In genomic region chr7:73210078-73210477, GRCm38 (mm10) we compare ENCODE assay signal across 15 mouse cellular contexts.
DNase-seq lines count a peak whose midpoint lies in the region; ATAC-seq and TF ChIP-seq lines count a peak whose summit lies in the region.
"Had no signal": no experiment of that assay in that cellular context is flagged by ENCODE, and none has a peak within 500 bp of the region (broad histone marks: within the 10 kb centered on the region; RNA-seq: fewer than 3 reads in every experiment).

No protein-coding gene starts in this region.

- no peak overlapping the region for H3K4me2 ChIP-seq in forebrain, embryonic 16.5 days (ENCODE audit: low read length)
- H3K4me2 ChIP-seq in hindbrain, embryonic 16.5 days (ENCODE audit: low read length): no peak overlapping the region
- no peak overlapping the region for H3K4me2 ChIP-seq in neural tube, embryonic 13.5 days
- H3K4me2 ChIP-seq: embryonic facial prominence, embryonic 13.5 days; heart, embryonic 13.5 days had no signal

- H3K27me3 ChIP-seq in forebrain, embryonic 16.5 days (replicated peaks; ENCODE audit: control insufficient read depth, insufficient read depth, low read length): no peaks in the 10 kb centered on the region
- no peaks in the 10 kb centered on the region for H3K27me3 ChIP-seq in hindbrain, embryonic 16.5 days (replicated peaks; ENCODE audit: control insufficient read depth, insufficient read depth, low read length)
- no peaks in the 10 kb centered on the region for H3K27me3 ChIP-seq in neural tube, embryonic 13.5 days
- no peaks in the 10 kb centered on the region for H3K27me3 ChIP-seq in limb, embryonic 10.5 days (ENCODE audit: low read depth, poor library complexity, severe bottlenecking)
- H3K27me3 ChIP-seq: embryonic facial prominence, embryonic 13.5 days; heart, embryonic 13.5 days had no signal

- H3K9ac ChIP-seq in forebrain, embryonic 16.5 days (replicated peaks; ENCODE audit: low read depth, low read length): no peak overlapping the region
- no peak overlapping the region for H3K9ac ChIP-seq in hindbrain, embryonic 16.5 days (ENCODE audit: low read depth, low read length)
- H3K9ac ChIP-seq in neural tube, embryonic 13.5 days: no peak overlapping the region
- H3K9ac ChIP-seq: embryonic facial prominence, embryonic 13.5 days; heart, embryonic 13.5 days; liver, embryonic 14.5 days had no signal

- no peak overlapping the region for H3K4me3 ChIP-seq in layer of hippocampus, adult 2 months
- H3K4me3 ChIP-seq in forebrain, embryonic 16.5 days (replicated peaks; ENCODE audit: low read length): no peak overlapping the region
- H3K4me3 ChIP-seq in hindbrain, embryonic 16.5 days (ENCODE audit: low read length): no peak overlapping the region
- no peak overlapping the region for H3K4me3 ChIP-seq in neural tube, embryonic 13.5 days
- no peak overlapping the region for H3K4me3 ChIP-seq in limb, embryonic 10.5 days
- H3K4me3 ChIP-seq: embryonic facial prominence, embryonic 13.5 days; heart, embryonic 13.5 days had no signal

- WGBS in forebrain, embryonic 16.5 days: 15% methylated on average over 7 of the region's 7 CpGs
- 42% methylated on average over 7 of the region's 7 CpGs for WGBS in hindbrain, embryonic 16.5 days
- WGBS in neural tube, embryonic 13.5 days: 49% methylated on average over 7 of the region's 7 CpGs
- WGBS in limb, embryonic 10.5 days: 84% methylated on average over 7 of the region's 7 CpGs

- H3K4me1 ChIP-seq in forebrain, embryonic 16.5 days (replicated peaks; ENCODE audit: control insufficient read depth, insufficient read depth, low read length): peaks cover 37% of the 10 kb centered on the region
- peaks cover 20% of the 10 kb centered on the region for H3K4me1 ChIP-seq in hindbrain, embryonic 16.5 days (ENCODE audit: control insufficient read depth, insufficient read depth, low read depth, low read length)
- H3K4me1 ChIP-seq in neural tube, embryonic 13.5 days (replicated peaks): peaks cover 45% of the 10 kb centered on the region
- peaks cover 29% of the 10 kb centered on the region for H3K4me1 ChIP-seq in limb, embryonic 10.5 days

- peak overlapping the region; percentile 75; the same call in 1 of the 2 replicates for H3K27ac ChIP-seq in layer of hippocampus, adult 2 months
- peak overlapping the region; percentile 75; the same call in 1 of the 2 replicates for H3K27ac ChIP-seq in forebrain, embryonic 16.5 days (ENCODE audit: low read length)
- H3K27ac ChIP-seq in hindbrain, embryonic 16.5 days (ENCODE audit: low read depth, low read length): peak overlapping the region; percentile 76
- H3K27ac ChIP-seq in neural tube, embryonic 13.5 days (replicated peaks): peak overlapping the region; percentile 74
- no peak overlapping the region for H3K27ac ChIP-seq in limb, embryonic 10.5 days
- H3K27ac ChIP-seq: embryonic facial prominence, embryonic 13.5 days; heart, embryonic 13.5 days; liver, embryonic 14.5 days had no signal

- no peaks in the 10 kb centered on the region for H3K9me3 ChIP-seq in forebrain, embryonic 16.5 days (ENCODE audit: control insufficient read depth, low read length)
- no peaks in the 10 kb centered on the region for H3K9me3 ChIP-seq in hindbrain, embryonic 16.5 days (ENCODE audit: control insufficient read depth, low read length)
- H3K9me3 ChIP-seq in neural tube, embryonic 13.5 days: no peaks in the 10 kb centered on the region
- no peaks in the 10 kb centered on the region for H3K9me3 ChIP-seq in limb, embryonic 10.5 days (replicated peaks)
- H3K9me3 ChIP-seq: embryonic facial prominence, embryonic 13.5 days; heart, embryonic 13.5 days had no signal

- no peak for TF ChIP-seq CTCF in layer of hippocampus, adult 2 months (conservative IDR thresholded peaks at IDR 0.05)

- no peak for DNase-seq in layer of hippocampus, adult 2 months (ENCODE audit: low spot score in 2 of 2)
- no peak for DNase-seq in layer of hippocampus, adult 8-10 months (ENCODE audit: low spot score in 2 of 2)
- DNase-seq in frontal cortex, adult 2 months (ENCODE audit: extremely low spot score in 1 of 2, low spot score in 1 of 2): no peak
- DNase-seq in limb, embryonic 10.5 days (ENCODE audit: low spot score): no peak
- DNase-seq in thymus, postnatal 25 days: no peak
- DNase-seq: kidney, adult 8-10 months; lung, postnatal 14 days; right cerebral cortex, postnatal 14 days; thymus, postnatal 36 days had no signal

- ATAC-seq in forebrain, embryonic 16.5 days: peak; percentile 20; the same call in 1 of the 2 replicates
- 0 out of 2 replicates have a peak, but pooled peaks have one; percentile 7 for ATAC-seq in hindbrain, embryonic 16.5 days
- no peak; the same call in 1 of the 2 replicates for ATAC-seq in neural tube, embryonic 13.5 days (ENCODE audit: low read depth)

- H3K36me3 ChIP-seq in forebrain, embryonic 16.5 days (ENCODE audit: control insufficient read depth, insufficient read depth): no peaks in the 10 kb centered on the region
- H3K36me3 ChIP-seq in hindbrain, embryonic 16.5 days (ENCODE audit: control insufficient read depth, insufficient read depth, low read length): no peaks in the 10 kb centered on the region
- no peaks in the 10 kb centered on the region for H3K36me3 ChIP-seq in neural tube, embryonic 13.5 days
- H3K36me3 ChIP-seq in limb, embryonic 10.5 days: no peaks in the 10 kb centered on the region
- H3K36me3 ChIP-seq: embryonic facial prominence, embryonic 13.5 days; heart, embryonic 13.5 days had no signal
